Mouse (Mus musculus): ENCODE data around the gene Gabpa. TPM values are rescaled to one million over a fixed set of nuclear protein-coding genes. Genes with fewer than 3 reads are reported as not detected.

The Gabpa gene
- 6.9 and 7.8 TPM in 2 replicates for polyA plus RNA-seq (2012; rRNA removed)

DNA sequence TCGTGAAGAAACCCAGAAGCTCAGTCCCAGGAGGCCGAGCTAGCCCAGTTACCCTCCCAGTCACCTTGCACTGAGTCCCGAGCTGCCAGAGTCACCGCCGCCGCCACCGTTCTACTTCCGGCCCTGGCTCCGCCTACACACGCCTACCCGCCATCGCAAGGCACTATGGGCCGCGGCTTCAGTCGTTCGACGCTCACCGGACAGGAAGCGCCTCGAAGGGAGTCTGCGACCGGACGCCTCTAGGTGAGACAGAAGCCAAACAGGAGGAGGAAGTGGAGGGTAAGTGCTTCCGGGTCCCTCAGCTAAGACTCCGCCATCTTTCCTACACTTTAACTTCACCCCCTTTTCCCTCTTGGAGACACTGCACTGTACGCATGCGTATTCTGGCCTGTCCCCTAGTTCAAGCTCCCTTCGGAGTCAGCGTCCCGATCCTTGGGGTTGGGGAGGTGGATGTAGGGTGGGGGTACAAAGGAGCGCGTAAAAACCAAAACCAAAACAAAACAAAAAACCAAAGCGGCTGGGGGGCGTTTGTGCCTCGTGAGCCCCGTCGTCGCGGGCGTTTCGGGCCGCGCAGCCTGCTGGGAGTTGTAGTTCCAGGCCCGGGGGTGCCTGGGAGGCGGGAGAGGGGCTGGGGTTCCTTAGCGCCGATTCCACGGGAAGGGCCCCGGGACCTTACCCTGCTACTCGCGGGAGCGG, at the start of gene Gabpa:
Gene Gabpa (plus strand): TSS at position 181 of the 696 bp plus-strand sequence.
- peak; percentile 73 for DNase-seq (ENCODE audit: low read depth)

GRCm38 (mm10) chr16:84784966-84785365, 49.8 kb upstream of the Gabpa start:
- DNase-seq (ENCODE audit: low read depth) = no peak

- no peak for DNase-seq (ENCODE audit: low read depth)
Measured at GRCm38 (mm10) chr16:84790595-84791165, 44.0 kb upstream of the Gabpa start.

- DNase-seq (ENCODE audit: low read depth) = no peak
Measured at GRCm38 (mm10) chr16:84793401-84793800, 41.3 kb upstream of the Gabpa start.

DNA sequence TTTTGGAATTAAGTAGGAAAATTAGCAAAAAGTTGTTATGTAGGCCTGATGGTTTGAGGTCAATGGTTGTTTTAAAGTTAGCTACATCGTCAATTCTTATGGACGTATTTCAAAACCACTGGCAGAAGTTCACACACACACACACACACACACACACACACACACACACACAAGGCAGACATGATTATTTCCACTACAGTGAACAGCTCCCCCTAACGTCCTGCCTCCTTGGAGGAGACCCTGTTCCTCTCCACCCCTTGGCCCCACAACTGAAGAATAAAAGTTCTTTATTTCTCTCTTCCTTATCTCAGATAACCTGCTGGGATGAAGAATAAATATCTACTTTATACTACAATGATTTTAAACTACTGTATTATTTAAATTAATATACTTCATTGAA, 39.4 kb upstream of the Gabpa start:
- no peak for DNase-seq (ENCODE audit: low read depth)

- no peak for DNase-seq (ENCODE audit: low read depth)
Measured at GRCm38 (mm10) chr16:84796678-84797077, 38.0 kb upstream of the Gabpa start.

DNA sequence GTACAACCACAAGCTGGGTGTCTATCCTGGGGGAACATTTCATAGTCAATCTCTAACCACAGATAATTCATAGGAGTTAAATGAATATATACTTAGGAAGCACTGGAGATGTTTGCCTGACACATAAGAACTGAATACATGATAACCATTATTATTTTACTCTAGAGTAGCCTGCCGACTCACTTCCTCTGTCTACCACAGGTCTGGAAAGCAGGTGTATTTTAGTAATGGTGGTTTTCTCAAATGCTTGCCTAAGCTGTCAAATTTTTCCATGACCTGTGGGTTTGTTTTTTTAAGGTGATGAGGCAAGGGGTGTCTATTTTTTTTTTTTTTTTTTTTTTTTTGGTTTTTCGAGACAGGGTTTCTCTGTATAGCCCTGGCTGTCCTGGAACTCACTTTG, 34.7 kb upstream of the Gabpa start:
- DNase-seq (ENCODE audit: low read depth) = no peak

DNA sequence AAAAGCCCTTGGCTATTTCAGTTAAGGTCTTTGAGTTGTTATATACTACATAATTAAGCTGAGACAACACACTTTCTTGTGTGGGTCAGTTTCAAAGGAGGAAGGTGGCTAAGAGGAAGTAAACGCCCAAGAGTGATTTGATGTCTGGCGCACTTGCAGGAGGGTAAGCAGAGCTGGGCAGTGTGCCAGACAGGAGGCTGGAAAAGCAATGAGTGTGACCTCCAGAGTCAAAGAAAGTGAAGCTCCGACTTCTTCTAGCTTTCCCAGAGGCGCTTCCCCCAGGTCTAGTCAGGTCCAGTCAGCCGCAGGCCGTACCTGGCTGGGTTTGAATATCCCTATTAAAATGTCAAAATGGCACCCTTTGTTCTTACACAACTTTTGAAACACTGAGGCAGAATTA, 32.5 kb upstream of the Gabpa start:
- DNase-seq (ENCODE audit: low read depth) = no peak

GRCm38 (mm10) chr16:84804866-84805265, 29.9 kb upstream of the Gabpa start:
- DNase-seq (ENCODE audit: low read depth) = no peak

DNA sequence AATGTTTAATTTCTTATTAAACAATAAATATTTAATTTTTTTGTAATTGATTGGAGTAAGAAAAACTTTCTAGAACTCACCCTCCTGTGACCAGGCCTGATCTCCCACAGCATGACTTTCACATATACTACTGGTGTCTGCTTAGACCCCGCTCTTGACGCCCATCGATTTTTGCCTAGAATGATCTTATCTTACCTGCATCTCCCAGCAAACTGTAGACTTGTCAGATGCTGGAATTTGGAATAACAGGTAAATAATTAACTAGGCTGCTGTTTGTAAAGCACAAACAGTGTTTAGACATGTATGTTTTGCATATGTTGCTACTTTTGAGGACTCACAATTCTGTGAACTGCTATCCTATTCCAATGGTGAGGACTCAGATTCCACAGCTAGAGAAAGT, 28.6 kb upstream of the Gabpa start:
- no peak for DNase-seq (ENCODE audit: low read depth)

DNA sequence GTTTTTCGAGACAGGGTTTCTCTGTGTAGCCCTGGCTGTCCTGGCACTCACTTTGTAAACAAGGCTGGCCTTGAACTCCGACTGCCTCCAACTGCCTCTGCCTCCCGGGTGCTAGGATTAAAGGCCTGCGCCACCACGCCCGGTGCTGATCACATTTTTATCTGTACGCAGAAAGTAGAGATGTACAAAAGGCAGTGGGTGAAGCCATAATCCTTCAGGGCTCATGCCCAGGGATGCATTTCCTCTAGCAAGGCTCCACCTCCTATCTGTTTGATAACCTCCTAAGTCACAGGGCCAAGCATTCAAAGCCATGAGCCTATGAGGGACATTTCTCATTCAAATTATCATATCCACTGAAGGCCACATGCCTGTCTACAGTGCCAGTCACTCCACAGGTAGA, 26.9 kb upstream of the Gabpa start:
- no peak for DNase-seq (ENCODE audit: low read depth)

- no peak for DNase-seq (ENCODE audit: low read depth)
Measured at GRCm38 (mm10) chr16:84810254-84810653, 24.5 kb upstream of the Gabpa start.

DNA sequence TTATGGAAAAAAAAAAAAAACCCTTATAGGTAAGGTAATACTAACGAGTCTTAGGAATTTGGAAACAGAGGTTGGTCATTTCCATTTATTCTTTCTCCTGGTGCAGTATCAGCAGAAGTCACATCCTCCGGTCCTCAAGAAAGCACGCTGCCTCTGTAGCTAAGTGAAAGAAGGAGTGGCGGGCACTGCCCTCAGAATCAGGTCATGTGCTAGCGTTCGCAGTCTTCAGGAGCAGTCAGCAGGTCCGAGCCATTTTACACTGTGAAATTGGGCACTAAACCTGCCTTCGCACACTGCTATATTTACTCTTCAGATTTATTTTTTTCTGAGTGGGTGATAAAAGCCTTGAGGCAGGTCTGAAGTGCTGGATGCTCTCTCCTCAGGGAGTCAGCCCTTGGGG, 20.9 kb upstream of the Gabpa start:
- no peak for DNase-seq (ENCODE audit: low read depth)

DNA sequence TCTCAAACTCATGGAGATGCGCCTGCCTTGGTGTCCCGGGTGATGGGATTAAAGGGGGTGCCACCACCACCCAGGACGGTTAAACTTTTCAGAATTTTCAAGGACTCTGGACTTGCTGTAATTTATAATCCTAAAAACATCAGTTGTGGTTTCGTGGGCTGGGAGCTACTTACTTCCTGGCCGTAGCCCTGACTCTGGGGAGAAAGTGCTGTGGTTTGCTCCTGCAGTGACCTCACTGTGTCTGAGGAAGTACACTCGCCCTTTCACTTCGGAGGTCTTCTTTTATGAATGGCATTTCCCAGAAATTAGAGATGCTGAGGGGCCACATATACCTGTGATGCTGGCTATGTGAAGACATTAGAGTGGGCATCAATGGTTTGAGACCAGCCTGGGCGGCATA, 20.2 kb upstream of the Gabpa start:
- no peak for DNase-seq (ENCODE audit: low read depth)

GRCm38 (mm10) chr16:84817423-84817822, 17.3 kb upstream of the Gabpa start:
- no peak for DNase-seq (ENCODE audit: low read depth)

- DNase-seq (ENCODE audit: low read depth) = no peak
Measured at GRCm38 (mm10) chr16:84825009-84825408, 9.7 kb upstream of the Gabpa start.

- no peak for DNase-seq (ENCODE audit: low read depth)
Measured at GRCm38 (mm10) chr16:84831696-84832095, 3.0 kb upstream of the Gabpa start.

DNA sequence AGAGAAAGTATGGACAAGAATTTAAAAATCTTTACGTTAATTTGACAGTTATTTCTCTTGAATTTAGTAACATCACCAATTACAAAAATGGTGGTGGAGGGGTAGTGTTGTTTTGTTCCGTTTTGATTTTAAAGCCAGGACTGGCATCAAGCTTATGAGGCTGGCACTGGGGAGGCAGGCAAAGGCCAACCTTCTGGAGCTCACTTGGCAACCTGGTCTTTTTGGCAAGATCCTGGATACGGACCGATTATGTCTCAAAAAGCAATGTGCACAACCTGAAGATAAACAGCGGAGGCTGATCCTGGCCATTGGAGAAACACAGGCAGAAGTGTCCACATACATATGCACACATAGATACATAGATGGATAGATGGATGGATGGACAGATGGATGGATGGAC, 2.0 kb upstream of the Gabpa start:
- DNase-seq (ENCODE audit: low read depth) = no peak

DNA sequence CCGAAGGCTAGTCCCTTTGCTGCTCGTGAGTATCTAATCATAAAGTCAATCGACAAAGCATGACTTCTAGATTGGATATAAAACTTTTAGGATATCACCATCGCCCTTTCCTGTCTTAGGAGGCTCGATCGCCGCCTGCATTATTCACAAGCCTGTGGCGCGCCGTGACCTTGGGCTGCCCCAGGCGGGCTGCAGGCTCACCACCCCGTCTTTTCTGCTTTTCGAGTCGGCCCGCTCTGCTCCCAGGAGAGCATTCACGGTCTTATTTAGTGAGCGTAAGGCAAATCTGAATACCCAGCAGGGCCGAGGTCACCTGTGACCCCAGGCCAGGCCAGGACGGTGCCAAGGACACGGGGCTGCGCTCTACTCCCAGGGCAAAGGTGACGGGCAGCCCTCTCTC, 381 bp upstream of the Gabpa start:
- no peak for DNase-seq (ENCODE audit: low read depth)

- no peak for DNase-seq (ENCODE audit: low read depth)
Measured at GRCm38 (mm10) chr16:84835441-84835822, 707 bp downstream of the Gabpa start, which contains the start of gene Atp5j. Atp5j (minus strand) TSS chr16:84835625.

GRCm38 (mm10) chr16:84835823-84836743, 1.4 kb downstream of the Gabpa start:
- no peak for DNase-seq (ENCODE audit: low read depth)

DNA sequence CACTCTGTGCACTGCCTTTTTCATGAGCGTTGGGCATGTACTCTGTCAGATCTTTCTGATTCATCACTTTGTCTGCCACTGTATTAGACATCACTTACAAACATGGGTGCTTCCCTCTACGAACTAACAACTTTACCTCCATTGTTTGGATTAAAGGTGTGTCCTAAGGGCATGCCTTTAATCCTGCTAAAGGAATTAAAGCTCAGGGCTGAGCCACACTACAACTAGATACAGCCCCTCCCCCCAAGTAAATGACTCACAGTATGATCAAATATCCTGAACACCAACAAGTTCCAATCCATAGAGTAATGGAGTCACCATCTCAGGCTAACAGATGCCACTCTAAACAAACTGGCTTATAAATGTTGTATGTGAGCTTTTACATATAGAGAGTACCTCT, 3.9 kb downstream of the Gabpa start:
- DNase-seq (ENCODE audit: low read depth) = no peak

DNA sequence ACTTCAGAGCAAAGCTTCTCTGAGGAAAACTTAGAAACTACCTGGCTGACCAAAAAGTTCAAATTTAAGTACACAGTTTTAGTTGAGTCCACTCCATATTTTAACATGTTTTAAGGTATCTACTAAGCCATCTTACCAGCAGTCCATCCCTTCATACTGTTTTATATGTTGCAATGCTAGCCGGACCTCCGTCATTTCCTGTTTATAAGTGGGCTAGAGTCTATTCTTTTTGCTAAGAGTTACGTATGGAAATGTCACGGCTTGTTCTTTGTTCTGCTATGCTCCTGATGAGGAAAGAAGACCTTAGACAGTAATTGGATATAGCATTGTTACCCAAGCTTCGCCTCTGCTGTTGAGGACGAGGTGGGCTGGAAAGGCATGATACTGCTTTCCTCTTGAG, 18.8 kb downstream of the Gabpa start:
- no peak for DNase-seq (ENCODE audit: low read depth)
